Mouse (Mus musculus): ENCODE measurements around the gene Pdxdc1.
"Not testable (repeated sequence)": the region's sequence is repeated elsewhere in the genome, so short reads cannot be mapped to it uniquely, and the experiment has no call there.

Gene Pdxdc1

DNA sequence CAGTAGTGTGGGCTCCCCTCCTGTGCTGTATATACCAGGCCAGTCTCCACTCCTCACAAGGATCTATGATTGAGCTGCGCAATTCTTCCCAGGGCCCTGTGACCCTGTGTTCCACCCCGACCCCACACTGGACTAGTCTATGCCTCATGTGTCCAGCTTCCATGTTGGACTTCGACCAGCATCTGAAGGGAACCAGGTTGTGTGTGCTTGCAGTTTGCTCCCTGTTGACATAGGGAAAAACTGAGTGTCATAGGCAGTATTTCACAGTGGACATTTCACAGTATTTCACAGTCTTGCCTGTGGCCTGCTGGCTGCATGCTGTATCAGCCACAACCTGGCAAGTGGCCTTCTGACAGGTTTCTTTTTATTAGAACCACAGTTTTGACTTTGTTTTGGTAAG, 89.7 kb downstream of the Pdxdc1 start:
- DNase-seq (ENCODE audit: low spot score): no peak

- DNase-seq (ENCODE audit: low spot score): no peak
These were observed 90.8 kb downstream of the Pdxdc1 start for GRCm38 (mm10) chr16:13812152-13812551.

GRCm38 (mm10) chr16:13808410-13808809, 94.5 kb downstream of the Pdxdc1 start:
- no peak for DNase-seq (ENCODE audit: low spot score)

- no peak for DNase-seq (ENCODE audit: low spot score)
These were observed 95.3 kb downstream of the Pdxdc1 start for GRCm38 (mm10) chr16:13807616-13808015.

GRCm38 (mm10) chr16:13804666-13805065, 98.3 kb downstream of the Pdxdc1 start:
- no peak for DNase-seq (ENCODE audit: low spot score)

DNA sequence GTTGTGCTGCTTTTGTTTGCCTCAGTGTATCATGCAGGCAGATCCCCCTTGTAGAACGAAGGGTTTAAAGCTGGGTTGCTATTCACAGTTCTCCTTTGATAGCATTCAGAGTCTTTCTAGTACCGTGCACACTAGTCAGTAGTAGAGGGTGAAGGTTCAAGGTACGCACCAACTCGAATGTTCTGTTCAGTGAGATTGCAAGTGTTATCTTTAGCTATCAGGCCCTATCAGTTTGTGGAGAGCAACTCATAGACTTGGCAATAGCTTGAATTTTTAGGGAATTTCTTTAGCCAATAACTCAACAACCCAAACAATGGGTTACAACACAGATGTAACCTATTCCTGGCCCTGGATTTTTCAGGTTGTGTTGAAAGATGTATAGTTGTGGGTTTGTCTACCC, 101.7 kb downstream of the Pdxdc1 start:
- DNase-seq (ENCODE audit: low spot score): no peak

DNA sequence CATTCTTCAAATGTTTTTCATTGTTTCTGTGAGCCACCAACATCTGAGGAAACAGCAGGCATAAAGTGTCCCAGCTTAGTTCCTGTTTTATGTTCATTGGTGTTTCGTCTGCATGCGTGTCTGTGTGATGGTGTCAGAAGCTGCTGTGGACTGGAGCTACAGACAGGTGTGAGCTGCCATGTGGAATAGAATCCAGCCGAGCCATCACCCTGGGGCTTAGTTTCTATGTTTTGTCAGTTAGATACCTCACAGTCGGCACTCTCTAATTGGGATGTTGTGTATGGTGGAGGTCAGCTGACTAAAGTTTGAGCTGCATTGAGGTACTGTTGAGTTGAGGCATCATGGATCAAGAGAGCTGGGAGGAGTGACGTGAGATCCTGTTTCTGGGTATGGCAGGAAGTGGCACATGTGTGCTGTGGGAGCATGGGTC, 106.2 kb downstream of the Pdxdc1 start:
- DNase-seq (ENCODE audit: low spot score): no peak

DNA sequence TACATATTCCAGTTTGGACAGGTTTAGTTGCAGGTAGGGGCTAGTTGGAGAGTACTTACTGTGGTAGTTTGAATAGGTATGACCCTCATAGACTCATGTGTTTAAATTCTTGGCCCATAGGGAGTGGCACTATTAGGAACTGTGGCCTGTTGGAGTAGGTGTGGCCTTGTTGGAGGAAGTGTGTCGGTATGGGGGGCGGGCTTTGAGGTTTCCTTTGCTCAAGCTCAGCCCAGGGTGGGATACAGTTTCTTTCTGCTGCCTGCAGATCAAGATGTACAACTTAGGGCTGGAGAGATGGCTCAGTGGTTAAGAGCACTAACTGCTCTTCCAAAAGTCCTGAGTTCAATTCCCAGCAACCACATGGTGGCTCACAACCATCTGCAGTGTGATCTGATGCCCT, 109.5 kb downstream of the Pdxdc1 start:
- DNase-seq (ENCODE audit: low spot score): not testable (repeated sequence)

DNA sequence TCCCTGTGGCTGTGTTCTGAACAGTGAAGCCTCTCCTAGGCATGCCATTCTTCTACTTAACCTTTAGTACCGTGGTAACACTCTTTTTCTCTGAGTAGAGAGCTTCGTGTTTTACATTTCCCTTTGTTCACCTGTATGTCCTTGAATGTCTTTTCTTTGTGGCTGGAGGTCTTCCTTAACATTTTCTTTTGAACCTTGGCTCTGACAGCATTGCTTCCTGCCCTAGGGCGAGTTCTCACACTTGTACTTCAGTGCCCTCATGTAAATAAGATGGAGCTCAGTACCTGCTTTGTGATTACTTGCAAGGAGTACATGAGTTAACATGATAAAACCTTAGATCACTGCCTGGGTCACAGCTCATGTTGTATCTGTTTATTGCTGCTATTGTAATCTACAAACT, 117.0 kb downstream of the Pdxdc1 start:
- DNase-seq (ENCODE audit: low spot score): no peak

All from layer of hippocampus, adult 9-10 months (tissue).